Mouse (Mus musculus) limb, embryonic 11.5 days (tissue): Measurements from ENCODE around the gene Gm10197. TPM values are rescaled to one million over a fixed set of nuclear protein-coding genes. Genes with fewer than 3 reads are reported as not detected.

Source experiments
- ATAC-seq: fragments of 200-750 bp; cut with Nextera tagmentation; 2 replicates; pipeline ENCODE4 v1.8.0; 2017; ENCODE audit warnings: low read depth; ENCODE audit not compliant: insufficient number of reproducible peaks, low FRiP score, low TSS enrichment
- DNase-seq: peaks from one replicate; pipeline ENCODE4 v3.0.0-alpha.2; 2015; ENCODE audit warnings: low spot score
- H3K27ac ChIP-seq: fragments of 300-500 bp; sonication (generic); replicated peaks from 2 replicates; pipeline ENCODE4 v1.5.1; 2014; ENCODE audit warnings: low read depth, mild to moderate bottlenecking, low read length
- H3K27me3 ChIP-seq: fragments of 300-500 bp; sonication (generic); 2 replicates; pipeline ENCODE4 v1.6.1; 2014; ENCODE audit warnings: mild to moderate bottlenecking, low read length, mixed read lengths; ENCODE audit not compliant: control insufficient read depth, insufficient read depth
- H3K36me3 ChIP-seq: fragments of 300-500 bp; sonication (generic); 2 replicates; pipeline ENCODE4 v1.6.1; 2014; ENCODE audit warnings: mild to moderate bottlenecking, low read length, moderate library complexity, mixed read lengths; ENCODE audit not compliant: control insufficient read depth, insufficient read depth
- H3K4me1 ChIP-seq: fragments of 300-500 bp; sonication (generic); 2 replicates; pipeline ENCODE4 v1.6.1; 2014; ENCODE audit warnings: low read length, mixed read lengths; ENCODE audit not compliant: control insufficient read depth, insufficient read depth
- H3K4me2 ChIP-seq: fragments of 300-500 bp; sonication (generic); 2 replicates; pipeline ENCODE4 v1.6.1; 2014; ENCODE audit warnings: low read depth, mild to moderate bottlenecking, moderate library complexity; ENCODE audit not compliant: severe bottlenecking
- H3K4me3 ChIP-seq: fragments of 300-500 bp; sonication (generic); 2 replicates; pipeline ENCODE4 v1.5.1; 2014; ENCODE audit warnings: low read depth, low read length
- H3K9ac ChIP-seq: fragments of 300-500 bp; sonication (generic); 2 replicates; pipeline ENCODE4 v1.6.1; 2014; ENCODE audit warnings: mild to moderate bottlenecking, low read length
- H3K9me3 ChIP-seq: fragments of 300-500 bp; sonication (generic); 2 replicates; pipeline ENCODE4 v1.6.1; 2016; ENCODE audit warnings: low read length; ENCODE audit not compliant: control insufficient read depth
- WGBS: fragments of 180-500 bp; shearing (Covaris S2); extraction: QIAGEN DNeasy Blood & Tissue Kit; methylation state at CpG from one replicate; pipeline ENCODE4 v1.1.7; 2014; 5-methylcytosine and 5-hydroxymethylcytosine counted together
- polyA plus RNA-seq: library from polyadenylated mRNA; unstranded; fragments of >200 nt; fragmentation: Nextera tagmentation; extraction: Ambion mirVana; gene quantifications from 2 replicates; pipeline ENCODE4 v1.2.1, GENCODE M21; 2014

Gm10197 gene
- polyA plus RNA-seq, 1 experiment from 2014 or later = not detected

DNA sequence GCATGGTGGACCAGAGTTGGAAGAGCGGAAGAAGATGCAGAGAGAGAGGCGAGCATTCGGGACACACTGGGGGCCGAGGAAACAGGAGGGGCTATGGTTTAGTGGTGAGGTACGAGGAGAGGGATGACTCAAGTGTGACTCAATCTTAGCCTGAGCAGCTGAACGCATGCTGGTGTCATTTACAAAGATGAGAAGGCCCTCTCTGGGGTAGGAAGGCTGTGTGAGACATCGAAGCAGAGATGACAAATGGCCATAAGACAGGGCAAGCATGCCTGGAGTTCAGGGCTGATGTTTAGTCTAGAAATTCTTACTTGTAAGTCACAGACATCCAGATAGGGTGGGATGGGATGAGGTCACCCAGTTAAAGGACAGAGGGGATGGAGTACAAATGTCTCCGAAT lies 36.8 kb upstream of the Gm10197 start:
- Histone ChIP-seq H3K27ac (no peak overlapping the region), H3K4me3 (no peak overlapping the region), H3K27me3 (no peaks in the 10 kb centered on the region), H3K9ac (no peak overlapping the region), H3K9me3 (no peaks in the 10 kb centered on the region), H3K4me1 (peaks cover 14% of the 10 kb centered on the region), H3K36me3 (no peaks in the 10 kb centered on the region), H3K4me2 (no peak overlapping the region)
- ATAC-seq = no peak
- DNase-seq = no peak
- WGBS = 91% methylated on average over 8 of the region's 8 CpGs

DNA sequence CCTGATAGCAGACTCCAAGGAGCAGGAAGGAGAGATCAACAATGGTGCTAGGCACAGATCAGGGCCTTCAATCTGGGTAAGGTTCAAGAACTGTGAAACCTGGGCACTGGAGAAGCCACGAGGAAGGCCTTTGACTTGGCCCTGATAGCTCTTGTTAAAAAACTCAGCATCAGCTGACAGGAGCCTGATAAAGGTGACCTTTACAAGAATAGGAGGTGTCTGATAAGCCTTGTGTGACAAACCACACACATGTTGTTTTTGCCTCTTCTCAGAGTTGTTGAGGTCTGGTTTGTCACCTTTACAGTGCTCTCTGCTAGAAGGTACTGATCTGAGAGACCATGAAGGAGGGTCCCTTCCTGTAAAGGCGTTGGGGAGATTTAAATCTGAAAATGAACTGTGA lies 35.8 kb upstream of the Gm10197 start:
- no peaks in the 10 kb centered on the region for H3K27me3 ChIP-seq
- H3K4me1 ChIP-seq = peaks cover 11% of the 10 kb centered on the region
- no peak overlapping the region for H3K27ac ChIP-seq
- no peak for DNase-seq
- H3K9ac ChIP-seq = no peak overlapping the region
- H3K4me3 ChIP-seq = no peak overlapping the region
- no peaks in the 10 kb centered on the region for H3K9me3 ChIP-seq
- 78% methylated on average over 2 of the region's 2 CpGs for WGBS
- no peaks in the 10 kb centered on the region for H3K36me3 ChIP-seq
- H3K4me2 ChIP-seq = no peak overlapping the region
- ATAC-seq = no peak

GRCm38 (mm10) chr19:53405810-53406209 lies 34.2 kb upstream of the Gm10197 start:
- Histone ChIP-seq H3K9me3 (no peaks in the 10 kb centered on the region), H3K4me2 (no peak overlapping the region), H3K36me3 (no peaks in the 10 kb centered on the region), H3K4me1 (peaks cover 5% of the 10 kb centered on the region; the same call in 1 of the 2 replicates), H3K9ac (no peak overlapping the region), H3K4me3 (no peak overlapping the region), H3K27ac (no peak overlapping the region), H3K27me3 (no peaks in the 10 kb centered on the region)
- ATAC-seq (no peak), DNase-seq (no peak)
- WGBS = 72% methylated on average over 2 of the region's 2 CpGs

GRCm38 (mm10) chr19:53404837-53405356 lies 33.3 kb upstream of the Gm10197 start:
- Histone ChIP-seq H3K4me3 (no peak overlapping the region), H3K9ac (no peak overlapping the region), H3K4me2 (no peak overlapping the region), H3K4me1 (no peaks in the 10 kb centered on the region), H3K9me3 (no peaks in the 10 kb centered on the region), H3K27me3 (no peaks in the 10 kb centered on the region), H3K27ac (no peak overlapping the region), H3K36me3 (no peaks in the 10 kb centered on the region)
- ATAC-seq = no peak
- 87% methylated on average over 18 of the region's 18 CpGs for WGBS
- no peak for DNase-seq

DNA sequence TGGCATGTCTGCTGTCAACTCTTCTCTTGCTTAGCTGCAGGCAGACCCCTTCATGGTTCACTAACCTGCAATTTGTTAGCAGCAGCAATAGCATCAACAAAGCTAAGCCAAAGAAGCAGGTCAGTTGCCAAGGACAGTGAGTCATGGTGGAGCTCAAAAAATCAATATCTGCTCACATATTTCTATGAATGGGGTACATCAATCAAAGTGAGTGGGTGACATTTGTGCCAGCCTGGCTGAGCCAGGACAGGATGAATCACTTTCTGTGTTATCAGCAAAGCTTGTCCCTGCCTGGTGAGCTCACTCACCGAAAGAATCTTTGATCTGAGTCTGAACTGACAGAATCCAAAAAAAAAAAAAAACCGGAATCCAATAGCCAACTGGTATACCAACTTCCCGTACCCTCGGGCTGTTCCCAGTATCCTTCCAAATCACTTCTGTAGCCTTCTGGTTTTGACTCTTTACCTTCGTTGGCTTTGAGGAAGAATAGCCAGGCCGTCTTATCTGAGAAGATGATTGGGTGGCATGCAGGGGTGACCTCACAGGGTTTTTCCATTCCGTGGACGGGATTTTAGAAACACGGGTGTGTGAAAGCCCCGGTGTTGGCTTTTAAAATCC lies 32.8 kb upstream of the Gm10197 start:
- no peak overlapping the region for H3K27ac ChIP-seq
- no peaks in the 10 kb centered on the region for H3K36me3 ChIP-seq
- 92% methylated on average over 10 of the region's 10 CpGs for WGBS
- H3K4me2 ChIP-seq = no peak overlapping the region
- H3K9me3 ChIP-seq = no peaks in the 10 kb centered on the region
- DNase-seq (no peak), ATAC-seq (no peak)
- no peak overlapping the region for H3K4me3 ChIP-seq
- no peaks in the 10 kb centered on the region for H3K4me1 ChIP-seq
- H3K9ac ChIP-seq = no peak overlapping the region
- no peaks in the 10 kb centered on the region for H3K27me3 ChIP-seq

DNA sequence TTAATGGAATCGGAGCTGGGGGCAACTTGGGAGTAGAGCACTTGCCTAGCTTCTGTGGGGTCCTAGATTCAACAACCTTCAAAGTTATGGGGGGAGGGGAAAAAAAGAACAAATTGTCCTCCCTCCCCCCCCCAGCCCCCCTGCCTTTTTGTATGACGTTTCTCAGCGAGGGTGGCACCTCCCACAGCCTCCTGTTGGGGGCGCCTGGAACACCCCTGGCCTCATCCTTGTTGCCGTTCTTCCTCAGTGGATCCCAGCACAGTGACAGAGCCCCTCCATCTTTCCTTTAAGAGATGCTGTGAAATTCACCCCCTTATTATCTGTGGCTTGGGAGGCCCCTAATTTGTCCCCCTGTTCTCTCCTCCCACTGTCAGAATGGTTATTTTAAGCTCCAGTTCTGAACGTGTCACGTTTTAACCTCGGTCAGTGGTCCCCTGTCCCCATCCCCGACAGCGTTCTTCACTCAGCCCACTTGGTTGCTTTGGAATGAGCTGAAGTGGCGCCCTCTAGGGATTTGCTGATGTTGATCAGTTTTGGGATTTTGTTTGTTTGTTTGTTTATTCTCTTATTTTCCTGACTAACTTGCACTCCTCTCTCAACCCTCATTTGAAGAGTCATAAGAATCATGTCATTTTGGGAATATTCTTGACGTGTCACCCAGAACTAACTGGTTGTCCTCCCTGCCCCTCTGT lies 31.3 kb upstream of the Gm10197 start:
- 45% methylated on average over 12 of the region's 12 CpGs for WGBS
- no peak overlapping the region for H3K27ac ChIP-seq
- no peaks in the 10 kb centered on the region for H3K27me3 ChIP-seq
- no peak overlapping the region for H3K9ac ChIP-seq
- H3K9me3 ChIP-seq = no peaks in the 10 kb centered on the region
- no peak overlapping the region for H3K4me3 ChIP-seq
- H3K4me2 ChIP-seq = no peak overlapping the region
- no peaks in the 10 kb centered on the region for H3K4me1 ChIP-seq
- H3K36me3 ChIP-seq = no peaks in the 10 kb centered on the region
- DNase-seq (no peak), ATAC-seq (no peak)

GRCm38 (mm10) chr19:53400332-53401110 lies 29.0 kb upstream of the Gm10197 start:
- Histone ChIP-seq H3K4me1 (no peaks in the 10 kb centered on the region), H3K36me3 (no peaks in the 10 kb centered on the region), H3K9ac (no peak overlapping the region), H3K27me3 (no peaks in the 10 kb centered on the region), H3K27ac (no peak overlapping the region), H3K9me3 (no peaks in the 10 kb centered on the region), H3K4me3 (no peak overlapping the region), H3K4me2 (no peak overlapping the region)
- WGBS = 87% methylated on average over 16 of the region's 16 CpGs
- no peak for DNase-seq
- ATAC-seq = no peak

DNA sequence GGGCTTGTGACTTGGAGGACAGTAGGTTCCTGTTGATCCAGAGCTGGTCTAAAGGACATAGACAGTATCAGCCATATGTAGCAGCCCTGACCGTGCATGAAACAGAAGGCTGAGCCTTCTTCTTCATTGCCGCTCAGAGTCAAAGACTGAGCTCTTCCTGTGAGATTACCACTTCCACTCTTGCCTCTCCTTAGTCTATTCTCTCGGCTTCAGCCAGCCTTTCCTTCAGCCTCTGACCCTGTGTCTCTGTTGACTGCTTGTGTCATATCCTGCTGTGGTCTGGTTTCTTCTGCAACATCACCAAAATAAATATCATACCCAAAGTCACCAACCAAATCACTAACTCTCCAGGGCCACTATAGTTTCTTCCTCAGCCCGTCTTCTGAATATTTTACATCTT lies 27.6 kb upstream of the Gm10197 start:
- Histone ChIP-seq H3K36me3 (no peaks in the 10 kb centered on the region), H3K9ac (no peak overlapping the region), H3K4me1 (no peaks in the 10 kb centered on the region), H3K4me2 (no peak overlapping the region), H3K9me3 (no peaks in the 10 kb centered on the region), H3K27ac (no peak overlapping the region), H3K4me3 (no peak overlapping the region), H3K27me3 (no peaks in the 10 kb centered on the region)
- no peak for ATAC-seq
- no peak for DNase-seq
- WGBS = 87% methylated on average over 4 of the region's 4 CpGs
